Comparison of ENCODE assay signal across 8 mouse cellular contexts in the genomic region with DNA sequence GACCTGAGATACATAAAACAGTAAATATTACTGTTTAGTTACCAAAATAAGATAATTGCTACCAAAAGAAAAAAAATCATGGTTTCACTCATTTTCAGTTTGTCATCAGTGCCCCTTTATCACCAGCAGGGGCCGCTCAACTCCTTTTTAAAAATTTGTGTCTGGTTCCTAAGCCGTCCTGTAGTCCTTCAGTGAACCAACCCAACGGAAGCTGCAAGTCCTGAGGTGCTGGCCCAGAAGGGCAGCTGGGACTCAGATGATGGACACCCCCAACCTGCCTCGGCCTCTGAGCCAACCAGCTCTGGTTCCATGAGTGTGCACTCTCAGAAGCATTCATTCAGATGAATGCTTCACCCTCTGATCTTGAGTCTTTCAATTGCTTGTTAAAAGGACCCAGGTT. TPM values are rescaled to one million over a fixed set of nuclear protein-coding genes. Genes with fewer than 3 reads are reported as not detected.
A peak's percentile ranks its signal among the peaks of the same experiment; 100 is the strongest.
DNase-seq lines count a peak whose midpoint lies in the region; ATAC-seq lines count a peak whose summit lies in the region.

No protein-coding gene starts in this region.

- no peak overlapping the region for H3K4me2 ChIP-seq in liver, embryonic 12.5 days
- no peak overlapping the region for H3K4me2 ChIP-seq in midbrain, embryonic 14.5 days (ENCODE audit: low read length)

- WGBS in liver, embryonic 12.5 days (ENCODE audit: insufficient replicate concordance): 5% methylated on average over 4 of the region's 4 CpGs
- WGBS in midbrain, embryonic 14.5 days: 6% methylated on average over 4 of the region's 4 CpGs

- DNase-seq in liver (peak; percentile 30), adipocyte (ENCODE audit: low spot score) (peak; percentile 80)
- peak; percentile 76 for DNase-seq in embryo, embryonic 10 days (ENCODE audit: low spot score)
- peak; percentile 64 to 78 for DNase-seq in heart, postnatal 14 days
- DNase-seq in left cerebral cortex, postnatal 36 days (ENCODE audit: low spot score in 2 of 2): peak; percentile 34 to 53
- peak; percentile 86 for DNase-seq in midbrain, embryonic 14.5 days
- peak; percentile 71 for DNase-seq in testis, postnatal 10 days (ENCODE audit: low spot score)

- ATAC-seq in liver, embryonic 12.5 days: no peak
- ATAC-seq in midbrain, embryonic 14.5 days (ENCODE audit: low FRiP score, low TSS enrichment): no peak

- H3K27me3 ChIP-seq in liver, embryonic 12.5 days (replicated peaks): no peaks in the 10 kb centered on the region
- no peaks in the 10 kb centered on the region for H3K27me3 ChIP-seq in midbrain, embryonic 14.5 days (ENCODE audit: control insufficient read depth, insufficient read depth, low read length)

- intact Hi-C loops in heart, postnatal 14 days (cut with DNase I): loop anchor here (1.0 to 2.0 kb wide), 3 partner anchors 78 to 230 kb away; no protein-coding TSS in a partner anchor
- intact Hi-C loops in left cerebral cortex, postnatal 36 days (cut with DNase I): loop anchor here (2.0 to 10.0 kb wide), 3 partner anchors 148 to 668 kb away; partner anchors contain the start of genes 1300017J02Rik and Topbp1

- H3K36me3 ChIP-seq in liver, embryonic 12.5 days: peaks cover 14% of the 10 kb centered on the region; the same call in 1 of the 2 replicates
- peaks cover 16% of the 10 kb centered on the region for H3K36me3 ChIP-seq in midbrain, embryonic 14.5 days (ENCODE audit: control insufficient read depth, insufficient read depth, low read length)

- no peak overlapping the region for H3K27ac ChIP-seq in liver, embryonic 12.5 days
- H3K27ac ChIP-seq in midbrain, embryonic 14.5 days (replicated peaks; ENCODE audit: low read depth, low read length): no peak overlapping the region

- no peaks in the 10 kb centered on the region for H3K4me1 ChIP-seq in liver, embryonic 12.5 days
- H3K4me1 ChIP-seq in midbrain, embryonic 14.5 days (ENCODE audit: control insufficient read depth, insufficient read depth, low read length): no peaks in the 10 kb centered on the region

- no peak overlapping the region for H3K9ac ChIP-seq in liver, embryonic 12.5 days
- no peak overlapping the region for H3K9ac ChIP-seq in midbrain, embryonic 14.5 days (replicated peaks; ENCODE audit: low read length)

- no peak overlapping the region for H3K4me3 ChIP-seq in liver, embryonic 12.5 days
- no peak overlapping the region for H3K4me3 ChIP-seq in midbrain, embryonic 14.5 days (replicated peaks; ENCODE audit: low read depth, low read length)

- H3K9me3 ChIP-seq in liver, embryonic 12.5 days (replicated peaks): no peaks in the 10 kb centered on the region
- H3K9me3 ChIP-seq in midbrain, embryonic 14.5 days (ENCODE audit: control insufficient read depth, low read length): no peaks in the 10 kb centered on the region

RNA-seq across cellular contexts. Expression of gene Cep63, which starts 10.2 kb away (rescaled TPM):
- polyA plus RNA-seq in liver, embryonic 12.5 days (2016; fragmentation: Nextera tagmentation; extraction: Ambion mirVana): 33.3 and 33.6 TPM in 2 replicates
- total RNA-seq in heart, postnatal 14 days (2021): 10 to 100 TPM; 32.2 to 33.5 TPM
- 10 to 100 TPM; 30.3 to 32.8 TPM for total RNA-seq in left cerebral cortex, postnatal 36 days (2021)
- 32.7 and 44.4 TPM in 2 replicates for polyA plus RNA-seq in midbrain, embryonic 14.5 days (2014; fragmentation: Nextera tagmentation; extraction: Ambion mirVana)

RNA-seq across cellular contexts. Expression of gene Anapc13, which starts 10.5 kb away (rescaled TPM):
- polyA plus RNA-seq in liver, embryonic 12.5 days (2016; fragmentation: Nextera tagmentation; extraction: Ambion mirVana): 105 and 120 TPM in 2 replicates
- 100 to 1,000 TPM; 282 to 299 TPM for total RNA-seq in heart, postnatal 14 days (2021)
- 100 to 1,000 TPM in 1 of 2 experiments, 10 to 100 TPM in 1; 91.6 to 109 TPM for total RNA-seq in left cerebral cortex, postnatal 36 days (2021)
- 151 and 180 TPM in 2 replicates for polyA plus RNA-seq in midbrain, embryonic 14.5 days (2014; fragmentation: Nextera tagmentation; extraction: Ambion mirVana)

Comparison
In these comparisons a context has a peak if more than half of its experiments do, and no peak if none do; other contexts are left out.
1. DNase-seq: peak in every context shown above with its lines; median percentile 86 in midbrain, embryonic 14.5 days; 80 in adipocyte; 76 in embryo, embryonic 10 days; 71 in heart, postnatal 14 days; 71 in testis, postnatal 10 days; 44 in left cerebral cortex, postnatal 36 days; 30 in liver.